Mouse (Mus musculus): ENCODE data around the gene Gna15. TPM values are rescaled to one million over a fixed set of nuclear protein-coding genes. Genes with fewer than 3 reads are reported as not detected.

Gna15 gene
- total and polyA plus RNA-seq, 2 experiments from 2014 or later, result 0.63 TPM; not detected in 1

DNA sequence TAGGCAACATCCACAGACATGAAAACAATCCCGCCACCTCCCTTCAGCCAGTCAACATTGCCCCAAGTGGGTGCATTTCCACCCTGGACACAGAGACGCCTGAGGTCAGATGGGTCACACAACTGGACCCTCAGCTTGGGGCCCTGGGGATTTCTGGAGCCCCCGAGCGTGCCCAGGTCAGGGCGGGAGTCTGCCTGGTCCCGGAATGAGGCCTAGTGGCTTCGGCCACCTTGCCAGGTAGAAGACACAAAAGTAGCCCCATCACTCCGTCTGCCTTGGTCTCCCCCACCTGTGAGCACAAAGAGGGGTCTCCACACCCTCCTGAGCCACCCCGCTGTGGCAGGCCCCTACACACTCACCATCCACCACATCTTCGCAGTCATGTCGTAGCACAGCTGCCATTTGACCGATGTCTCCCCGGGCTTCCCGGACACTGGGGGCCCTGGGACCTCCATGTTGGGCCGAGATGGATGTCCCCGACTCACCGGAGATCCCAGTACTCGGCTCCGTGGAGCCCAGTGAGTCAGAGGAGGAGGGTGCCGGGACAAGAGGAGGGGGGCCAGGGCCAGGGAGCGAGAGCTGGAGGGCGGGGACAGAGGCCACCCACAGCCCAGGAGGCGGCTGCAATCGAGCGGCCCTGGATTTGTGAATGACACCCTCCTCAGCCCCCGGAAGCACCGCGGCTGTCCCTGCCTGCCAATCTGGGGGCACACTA lies 68.7 kb downstream of the Gna15 start, which contains the start of gene Nfic:
Gene Nfic (minus strand): TSS at position 455 of the 715 bp plus-strand sequence.
- DNase-seq (ENCODE audit: low spot score) (no peak), ATAC-seq (ENCODE audit: insufficient read depth, low read depth) (no peak)
- H3K4me2 ChIP-seq (ENCODE audit: low read depth, low read length), result no peak within 1 kb of the TSS
- TF ChIP-seq EP300 (IDR thresholded peaks at IDR 0.05; ENCODE audit: low read depth) (no peak), CTCF (IDR thresholded peaks at IDR 0.05; ENCODE audit: low read depth) (no peak)
- no peak within 1 kb of the TSS for H3K4me3 ChIP-seq (ENCODE audit: low read depth, low read length)
- peaks cover 96% of the 10 kb centered on the region for H3K27me3 ChIP-seq (ENCODE audit: control insufficient read depth, insufficient read depth, low read length)
- no peaks in the 10 kb centered on the region for H3K4me1 ChIP-seq (ENCODE audit: control insufficient read depth, insufficient read depth)
- H3K27ac ChIP-seq (ENCODE audit: low read depth), result no peak within 1 kb of the TSS
- no peaks in the 10 kb centered on the region for H3K36me3 ChIP-seq (replicated peaks; ENCODE audit: control insufficient read depth, insufficient read depth, low read length)
- whole genome bisulfite sequencing, result 60% methylated on average over 28 of the region's 28 CpGs
- H3K9me3 ChIP-seq (replicated peaks; ENCODE audit: control insufficient read depth, low read length), result no peaks in the 10 kb centered on the region
- H3K9ac ChIP-seq (replicated peaks; ENCODE audit: low read depth, low read length), result no peak within 1 kb of the TSS

DNA sequence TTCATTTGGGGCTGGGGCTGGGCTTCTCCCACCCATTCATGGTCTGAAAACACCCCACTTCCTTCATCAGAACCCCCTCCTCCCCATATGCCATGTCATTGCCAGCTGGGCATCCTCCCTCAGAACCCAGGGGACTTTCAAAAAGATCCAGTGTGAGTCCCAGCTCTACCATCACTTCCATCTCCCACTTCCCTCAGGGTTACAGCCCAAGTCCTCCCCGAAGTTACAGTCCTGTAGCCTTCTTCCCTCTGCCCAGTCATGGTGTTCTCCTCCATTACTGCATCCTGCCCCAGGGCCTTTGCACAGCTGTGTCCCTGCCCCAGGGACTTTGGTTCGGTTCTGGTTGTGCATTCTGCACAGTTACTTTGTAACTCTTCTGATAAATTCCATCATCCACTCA lies 69.9 kb downstream of the Gna15 start:
- no peaks in the 10 kb centered on the region for H3K4me1 ChIP-seq (ENCODE audit: control insufficient read depth, insufficient read depth)
- H3K9ac ChIP-seq (replicated peaks; ENCODE audit: low read depth, low read length), result no peak overlapping the region
- H3K4me2 ChIP-seq (ENCODE audit: low read depth, low read length), result no peak overlapping the region
- H3K4me3 ChIP-seq (ENCODE audit: low read depth, low read length), result no peak overlapping the region
- H3K9me3 ChIP-seq (replicated peaks; ENCODE audit: control insufficient read depth, low read length), result no peaks in the 10 kb centered on the region
- H3K36me3 ChIP-seq (replicated peaks; ENCODE audit: control insufficient read depth, insufficient read depth, low read length), result no peaks in the 10 kb centered on the region
- no peak for ATAC-seq (ENCODE audit: insufficient read depth, low read depth)
- TF ChIP-seq CTCF (IDR thresholded peaks at IDR 0.05; ENCODE audit: low read depth), result no peak
- TF ChIP-seq EP300 (IDR thresholded peaks at IDR 0.05; ENCODE audit: low read depth), result no peak
- peaks cover 87% of the 10 kb centered on the region for H3K27me3 ChIP-seq (ENCODE audit: control insufficient read depth, insufficient read depth, low read length)
- 65% methylated on average over 2 of the region's 2 CpGs for WGBS
- no peak overlapping the region for H3K27ac ChIP-seq (ENCODE audit: low read depth)
- DNase-seq (ENCODE audit: low spot score), result no peak

- no peak overlapping the region for H3K4me3 ChIP-seq (ENCODE audit: low read depth, low read length)
- DNase-seq (ENCODE audit: low spot score), result no peak
- no peak overlapping the region for H3K27ac ChIP-seq (ENCODE audit: low read depth)
- H3K4me2 ChIP-seq (ENCODE audit: low read depth, low read length), result no peak overlapping the region
- H3K36me3 ChIP-seq (replicated peaks; ENCODE audit: control insufficient read depth, insufficient read depth, low read length), result no peaks in the 10 kb centered on the region
- 2% methylated on average over 14 of the region's 14 CpGs for WGBS
- no peak overlapping the region for H3K9ac ChIP-seq (replicated peaks; ENCODE audit: low read depth, low read length)
- H3K4me1 ChIP-seq (ENCODE audit: control insufficient read depth, insufficient read depth), result no peaks in the 10 kb centered on the region
- no peak for TF ChIP-seq CTCF (IDR thresholded peaks at IDR 0.05; ENCODE audit: low read depth)
- no peak for TF ChIP-seq EP300 (IDR thresholded peaks at IDR 0.05; ENCODE audit: low read depth)
- H3K9me3 ChIP-seq (replicated peaks; ENCODE audit: control insufficient read depth, low read length), result no peaks in the 10 kb centered on the region
- peaks cover 76% of the 10 kb centered on the region for H3K27me3 ChIP-seq (ENCODE audit: control insufficient read depth, insufficient read depth, low read length)
- ATAC-seq (ENCODE audit: insufficient read depth, low read depth), result no peak
These were observed 71.1 kb downstream of the Gna15 start for GRCm38 (mm10) chr10:81452947-81453288.

Small RNA genes lying within 50 kb of the gene (microRNA-seq; reads per million reads assigned to microRNA genes)
- not detected for gene Gm25595

Other genes with a start within 250 kb of the Gna15 start
- 0.12 and 2.3 TPM in 2 replicates for gene Tjp3, start 232.6 kb downstream of the Gna15 start, total RNA-seq (2014; rRNA removed; ENCODE audit: low replicate concordance)
- 0.51 and 0.62 TPM in 2 replicates for gene Tjp3, start 232.6 kb downstream of the Gna15 start, polyA plus RNA-seq (2015; fragmentation: Nextera tagmentation; extraction: Ambion mirVana)
- gene Pip5k1c, start 231.3 kb downstream of the Gna15 start, total RNA-seq (2014; rRNA removed; ENCODE audit: low replicate concordance), result 38.5 and 44.3 TPM in 2 replicates
- 20.9 and 21.4 TPM in 2 replicates for gene Pip5k1c, start 231.3 kb downstream of the Gna15 start, polyA plus RNA-seq (2015; fragmentation: Nextera tagmentation; extraction: Ambion mirVana)
- 14.3 and 14.9 TPM in 2 replicates for gene Cactin, start 203.1 kb downstream of the Gna15 start, total RNA-seq (2014; rRNA removed; ENCODE audit: low replicate concordance)
- gene Cactin, start 203.1 kb downstream of the Gna15 start, polyA plus RNA-seq (2015; fragmentation: Nextera tagmentation; extraction: Ambion mirVana), result 12.8 and 13.7 TPM in 2 replicates
- gene Tbxa2r, start 195.5 kb downstream of the Gna15 start, total RNA-seq (2014; rRNA removed; ENCODE audit: low replicate concordance), result 4.7 and 10.5 TPM in 2 replicates
- gene Tbxa2r, start 195.5 kb downstream of the Gna15 start, polyA plus RNA-seq (2015; fragmentation: Nextera tagmentation; extraction: Ambion mirVana), result 6.3 and 7.0 TPM in 2 replicates
- gene Gipc3, start 181.0 kb downstream of the Gna15 start, total RNA-seq (2014; rRNA removed; ENCODE audit: low replicate concordance), result 0.08 and 0.12 TPM in 2 replicates
- gene Gipc3, start 181.0 kb downstream of the Gna15 start, polyA plus RNA-seq (2015; fragmentation: Nextera tagmentation; extraction: Ambion mirVana), result 0.16 and 0.21 TPM in 2 replicates
- gene Hmg20b, start 173.7 kb downstream of the Gna15 start, total RNA-seq (2014; rRNA removed; ENCODE audit: low replicate concordance), result 63.9 and 80.7 TPM in 2 replicates
- 92.3 and 94.5 TPM in 2 replicates for gene Hmg20b, start 173.7 kb downstream of the Gna15 start, polyA plus RNA-seq (2015; fragmentation: Nextera tagmentation; extraction: Ambion mirVana)
- 20.2 and 30.5 TPM in 2 replicates for gene Mfsd12, start 166.7 kb downstream of the Gna15 start, total RNA-seq (2014; rRNA removed; ENCODE audit: low replicate concordance)
- gene Mfsd12, start 166.7 kb downstream of the Gna15 start, polyA plus RNA-seq (2015; fragmentation: Nextera tagmentation; extraction: Ambion mirVana), result 10.3 and 11.4 TPM in 2 replicates
- gene 4930404N11Rik, start 158.4 kb downstream of the Gna15 start, total RNA-seq (2014; rRNA removed; ENCODE audit: low replicate concordance), result not detected in 2 replicates
- gene 4930404N11Rik, start 158.4 kb downstream of the Gna15 start, polyA plus RNA-seq (2015; fragmentation: Nextera tagmentation; extraction: Ambion mirVana), result 0.68 and 1.0 TPM in 2 replicates
- 47.6 and 53.9 TPM in 2 replicates for gene Fzr1, start 145.7 kb downstream of the Gna15 start, total RNA-seq (2014; rRNA removed; ENCODE audit: low replicate concordance)
- gene Fzr1, start 145.7 kb downstream of the Gna15 start, polyA plus RNA-seq (2015; fragmentation: Nextera tagmentation; extraction: Ambion mirVana), result 45.8 and 48.4 TPM in 2 replicates
- 123 and 139 TPM in 2 replicates for gene Dohh, start 139.8 kb downstream of the Gna15 start, total RNA-seq (2014; rRNA removed; ENCODE audit: low replicate concordance)
- gene Dohh, start 139.8 kb downstream of the Gna15 start, polyA plus RNA-seq (2015; fragmentation: Nextera tagmentation; extraction: Ambion mirVana), result 75.2 and 77.6 TPM in 2 replicates
- gene Gm48551, start 139.8 kb downstream of the Gna15 start, total RNA-seq (2014; rRNA removed; ENCODE audit: low replicate concordance), result 0.11 TPM in 1 of 2 replicates, not detected in the other
- 0.43 and 1.1 TPM in 2 replicates for gene Gm48551, start 139.8 kb downstream of the Gna15 start, polyA plus RNA-seq (2015; fragmentation: Nextera tagmentation; extraction: Ambion mirVana)
- not detected in 2 replicates for gene Gm48552, start 135.2 kb downstream of the Gna15 start, total RNA-seq (2014; rRNA removed; ENCODE audit: low replicate concordance)
- gene Gm48552, start 135.2 kb downstream of the Gna15 start, polyA plus RNA-seq (2015; fragmentation: Nextera tagmentation; extraction: Ambion mirVana), result 0.45 and 0.70 TPM in 2 replicates
- 6.6 and 7.8 TPM in 2 replicates for gene Smim24, start 131.2 kb downstream of the Gna15 start, total RNA-seq (2014; rRNA removed; ENCODE audit: low replicate concordance)
- gene Smim24, start 131.2 kb downstream of the Gna15 start, polyA plus RNA-seq (2015; fragmentation: Nextera tagmentation; extraction: Ambion mirVana), result 3.3 and 3.8 TPM in 2 replicates
- 24.6 and 47.6 TPM in 2 replicates for gene Nfic, start 68.6 kb downstream of the Gna15 start, total RNA-seq (2014; rRNA removed; ENCODE audit: low replicate concordance)
- 73.7 and 77.9 TPM in 2 replicates for gene Nfic, start 68.6 kb downstream of the Gna15 start, polyA plus RNA-seq (2015; fragmentation: Nextera tagmentation; extraction: Ambion mirVana)
- gene Celf5, start 41.5 kb downstream of the Gna15 start, total RNA-seq (2014; rRNA removed; ENCODE audit: low replicate concordance), result not detected in 2 replicates
- gene Celf5, start 41.5 kb downstream of the Gna15 start, polyA plus RNA-seq (2015; fragmentation: Nextera tagmentation; extraction: Ambion mirVana), result 0.07 and 0.08 TPM in 2 replicates
- 88.5 and 91.5 TPM in 2 replicates for gene Ncln, start 27.8 kb downstream of the Gna15 start, total RNA-seq (2014; rRNA removed; ENCODE audit: low replicate concordance)
- 27.1 and 30.5 TPM in 2 replicates for gene Ncln, start 27.8 kb downstream of the Gna15 start, polyA plus RNA-seq (2015; fragmentation: Nextera tagmentation; extraction: Ambion mirVana)
- 0.66 TPM in 1 of 2 replicates, not detected in the other for gene S1pr4, start 24.1 kb downstream of the Gna15 start, total RNA-seq (2014; rRNA removed; ENCODE audit: low replicate concordance)
- gene S1pr4, start 24.1 kb downstream of the Gna15 start, polyA plus RNA-seq (2015; fragmentation: Nextera tagmentation; extraction: Ambion mirVana), result 0.34 and 0.43 TPM in 2 replicates
- 68.2 and 83.9 TPM in 2 replicates for gene Gna11, start 21.0 kb upstream of the Gna15 start, total RNA-seq (2014; rRNA removed; ENCODE audit: low replicate concordance)
- gene Gna11, start 21.0 kb upstream of the Gna15 start, polyA plus RNA-seq (2015; fragmentation: Nextera tagmentation; extraction: Ambion mirVana), result 50.1 and 52.4 TPM in 2 replicates
- gene Aes, start 35.3 kb upstream of the Gna15 start, total RNA-seq (2014; rRNA removed; ENCODE audit: low replicate concordance), result 851 and 870 TPM in 2 replicates
- gene Aes, start 35.3 kb upstream of the Gna15 start, polyA plus RNA-seq (2015; fragmentation: Nextera tagmentation; extraction: Ambion mirVana), result 765 and 767 TPM in 2 replicates
- 6.8 and 10.4 TPM in 2 replicates for gene Tle2, start 50.3 kb upstream of the Gna15 start, total RNA-seq (2014; rRNA removed; ENCODE audit: low replicate concordance)
- 11.1 and 11.9 TPM in 2 replicates for gene Tle2, start 50.3 kb upstream of the Gna15 start, polyA plus RNA-seq (2015; fragmentation: Nextera tagmentation; extraction: Ambion mirVana)
- gene Tle6, start 76.8 kb upstream of the Gna15 start, total RNA-seq (2014; rRNA removed; ENCODE audit: low replicate concordance), result 18.6 and 41.4 TPM in 2 replicates
- gene Tle6, start 76.8 kb upstream of the Gna15 start, polyA plus RNA-seq (2015; fragmentation: Nextera tagmentation; extraction: Ambion mirVana), result 19.3 and 23.1 TPM in 2 replicates
- gene BC025920, start 82.0 kb upstream of the Gna15 start, total RNA-seq (2014; rRNA removed; ENCODE audit: low replicate concordance), result 1.7 and 2.7 TPM in 2 replicates
- 0.38 and 0.44 TPM in 2 replicates for gene BC025920, start 82.0 kb upstream of the Gna15 start, polyA plus RNA-seq (2015; fragmentation: Nextera tagmentation; extraction: Ambion mirVana)
- 10.9 and 24.7 TPM in 2 replicates for gene Sirt6, start 103.6 kb upstream of the Gna15 start, total RNA-seq (2014; rRNA removed; ENCODE audit: low replicate concordance)
- gene Sirt6, start 103.6 kb upstream of the Gna15 start, polyA plus RNA-seq (2015; fragmentation: Nextera tagmentation; extraction: Ambion mirVana), result 16.2 and 16.6 TPM in 2 replicates
- 48.5 and 54.5 TPM in 2 replicates for gene Ankrd24, start 104.3 kb upstream of the Gna15 start, total RNA-seq (2014; rRNA removed; ENCODE audit: low replicate concordance)
- 8.9 and 9.1 TPM in 2 replicates for gene Ankrd24, start 104.3 kb upstream of the Gna15 start, polyA plus RNA-seq (2015; fragmentation: Nextera tagmentation; extraction: Ambion mirVana)
- 1.5 and 2.6 TPM in 2 replicates for gene Gm10778, start 124.8 kb upstream of the Gna15 start, total RNA-seq (2014; rRNA removed; ENCODE audit: low replicate concordance)
- gene Gm10778, start 124.8 kb upstream of the Gna15 start, polyA plus RNA-seq (2015; fragmentation: Nextera tagmentation; extraction: Ambion mirVana), result 2.3 and 2.6 TPM in 2 replicates
- 5.5 and 12.4 TPM in 2 replicates for gene Zfp433, start 180.6 kb upstream of the Gna15 start, total RNA-seq (2014; rRNA removed; ENCODE audit: low replicate concordance)
- 9.3 and 9.9 TPM in 2 replicates for gene Zfp433, start 180.6 kb upstream of the Gna15 start, polyA plus RNA-seq (2015; fragmentation: Nextera tagmentation; extraction: Ambion mirVana)
- gene Gm3055, start 246.9 kb upstream of the Gna15 start, total RNA-seq (2014; rRNA removed; ENCODE audit: low replicate concordance), result 1.3 and 4.8 TPM in 2 replicates
- gene Gm3055, start 246.9 kb upstream of the Gna15 start, polyA plus RNA-seq (2015; fragmentation: Nextera tagmentation; extraction: Ambion mirVana), result 2.2 and 2.9 TPM in 2 replicates